Comparison of ENCODE assay signal across 23 mouse cellular contexts in the genomic region with DNA sequence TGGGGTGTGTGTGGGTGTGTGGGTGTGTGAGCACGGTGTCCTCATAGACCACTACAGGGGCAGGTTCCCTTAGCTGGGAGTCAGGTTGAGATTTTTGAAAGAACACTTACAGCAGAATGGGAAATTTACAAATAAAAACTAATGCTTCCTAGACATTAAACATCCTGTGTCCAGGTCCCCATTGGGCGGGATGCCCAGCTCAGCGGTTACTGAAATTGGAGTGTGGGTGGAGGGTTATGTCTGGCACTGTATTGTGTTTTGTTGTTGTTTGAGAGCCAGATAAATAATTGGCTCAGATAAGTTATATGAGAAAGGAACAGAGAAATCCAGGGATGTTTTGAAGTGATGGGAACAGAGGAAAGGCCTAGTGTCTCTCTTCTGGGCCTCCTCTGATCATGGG. TPM values are rescaled to one million over a fixed set of nuclear protein-coding genes. Genes with fewer than 3 reads are reported as not detected.
"Had no signal": no experiment of that assay in that cellular context is flagged by ENCODE, and none has a peak within 500 bp of the region (broad histone marks: within the 10 kb centered on the region; RNA-seq: fewer than 3 reads in every experiment).

No protein-coding gene starts in this region.

- H3K27ac ChIP-seq: left cerebral cortex, adult 2 months; liver, embryonic 13.5 days; lung, embryonic 15.5 days; midbrain, embryonic 10.5 days; midbrain, embryonic 13.5 days; neural tube, embryonic 13.5 days; stomach, postnatal 0 days had no signal

- DNase-seq: kidney, adult 2 months; kidney, postnatal 10 days; kidney, postnatal 36 days; layer of hippocampus, postnatal 36 days; liver, embryonic 13.5 days; thymus, postnatal 25 days had no signal

- H3K4me3 ChIP-seq: left cerebral cortex, adult 2 months; liver, embryonic 13.5 days; lung, embryonic 15.5 days; megakaryocyte, embryonic 14.5 days; midbrain, embryonic 10.5 days; midbrain, embryonic 13.5 days; myocyte; neural tube, embryonic 13.5 days had no signal

- ATAC-seq: intestine, postnatal 0 days; midbrain, embryonic 13.5 days; midbrain, embryonic 16.5 days had no signal

- H3K4me2 ChIP-seq: liver, embryonic 13.5 days; lung, embryonic 15.5 days; midbrain, embryonic 13.5 days; neural tube, embryonic 13.5 days had no signal

- H3K9ac ChIP-seq: liver, embryonic 13.5 days; lung, embryonic 15.5 days; midbrain, embryonic 13.5 days; neural tube, embryonic 13.5 days had no signal

- H3K9me3 ChIP-seq: lung, embryonic 15.5 days; neural tube, embryonic 13.5 days had no signal

- H3K36me3 ChIP-seq: liver, embryonic 13.5 days; lung, embryonic 15.5 days; midbrain, embryonic 10.5 days; midbrain, embryonic 13.5 days; neural tube, embryonic 13.5 days had no signal

RNA-seq across cellular contexts. Expression of a gene that starts 23.3 kb away (rescaled TPM):
- total RNA-seq: left cerebral cortex, adult 2 months; left cerebral cortex, postnatal 10 days; liver, adult 2 months; monocyte, adult 5-6 weeks; neutrophil, adult 5-6 weeks had no signal
- polyA plus RNA-seq: intestine, postnatal 0 days; kidney, embryonic 14.5 days; liver, adult 2 months; liver, embryonic 13.5 days; lung, embryonic 15.5 days; midbrain, embryonic 10.5 days; neural tube, embryonic 13.5 days; stomach, embryonic 14.5 days; stomach, postnatal 0 days had no signal

RNA-seq across cellular contexts. Expression of a gene that starts 59.9 kb away (rescaled TPM):
- total RNA-seq: left cerebral cortex, adult 2 months; left cerebral cortex, postnatal 36 days; liver, adult 2 months; monocyte, adult 5-6 weeks; neutrophil, adult 5-6 weeks had no signal
- polyA plus RNA-seq: kidney, embryonic 14.5 days; liver, embryonic 13.5 days; lung, embryonic 15.5 days; midbrain, embryonic 10.5 days; midbrain, embryonic 13.5 days; midbrain, embryonic 16.5 days; neural tube, embryonic 13.5 days; stomach, embryonic 14.5 days had no signal
